Mouse (Mus musculus): ENCODE results near the gene Gpr150.

Gpr150 gene

GRCm38 (mm10) chr13:76014511-76014910 lies 42.3 kb downstream of the Gpr150 start:
- in situ Hi-C loops (cut with MboI) = no loop called here
